21 mouse cellular contexts compared by ENCODE assay signal in genomic region chr11:86375086-86375485, GRCm38 (mm10). TPM values are rescaled to one million over a fixed set of nuclear protein-coding genes. Genes with fewer than 3 reads are reported as not detected.
DNase-seq lines count a peak whose midpoint lies in the region; ATAC-seq lines count a peak whose summit lies in the region.
"Had no signal": no experiment of that assay in that cellular context is flagged by ENCODE, and none has a peak within 500 bp of the region (broad histone marks: within the 10 kb centered on the region; RNA-seq: fewer than 3 reads in every experiment).

No protein-coding gene starts in this region.

- no peak overlapping the region for H3K9ac ChIP-seq in heart, embryonic 11.5 days (ENCODE audit: low read depth, low read length)
- no peak overlapping the region for H3K9ac ChIP-seq in intestine, embryonic 16.5 days (ENCODE audit: low read depth, low read length)
- no peak overlapping the region for H3K9ac ChIP-seq in intestine, embryonic 15.5 days
- no peak overlapping the region for H3K9ac ChIP-seq in midbrain, embryonic 11.5 days (ENCODE audit: low read length)
- no peak overlapping the region for H3K9ac ChIP-seq in midbrain, embryonic 13.5 days (replicated peaks)

- no peak overlapping the region for H3K27ac ChIP-seq in heart, embryonic 10.5 days
- no peak overlapping the region for H3K27ac ChIP-seq in heart, embryonic 11.5 days (ENCODE audit: low read depth, low read length)
- H3K27ac ChIP-seq in intestine, embryonic 16.5 days (ENCODE audit: low read length), result peak overlapping the region; percentile 8; the same call in 1 of the 2 replicates
- H3K27ac ChIP-seq in intestine, embryonic 15.5 days, result no peak overlapping the region
- no peak overlapping the region for H3K27ac ChIP-seq in midbrain, embryonic 11.5 days (ENCODE audit: low read depth, low read length)
- H3K27ac ChIP-seq in midbrain, embryonic 13.5 days, result no peak overlapping the region

- 85% methylated on average over 6 of the region's 6 CpGs for WGBS in heart, embryonic 10.5 days
- 78% methylated on average over 6 of the region's 6 CpGs for WGBS in heart, embryonic 11.5 days (ENCODE audit: insufficient replicate concordance)
- WGBS in intestine, embryonic 16.5 days, result 81% methylated on average over 6 of the region's 6 CpGs
- WGBS in intestine, embryonic 15.5 days, result 77% methylated on average over 6 of the region's 6 CpGs
- WGBS in midbrain, embryonic 11.5 days, result 88% methylated on average over 6 of the region's 6 CpGs
- 94% methylated on average over 6 of the region's 6 CpGs for WGBS in midbrain, embryonic 13.5 days

- no peaks in the 10 kb centered on the region for H3K9me3 ChIP-seq in heart, embryonic 10.5 days
- H3K9me3 ChIP-seq in heart, embryonic 11.5 days (replicated peaks; ENCODE audit: control insufficient read depth, low read length), result no peaks in the 10 kb centered on the region
- no peaks in the 10 kb centered on the region for H3K9me3 ChIP-seq in intestine, embryonic 16.5 days (ENCODE audit: control insufficient read depth, low read length)
- no peaks in the 10 kb centered on the region for H3K9me3 ChIP-seq in intestine, embryonic 15.5 days
- no peaks in the 10 kb centered on the region for H3K9me3 ChIP-seq in midbrain, embryonic 11.5 days (ENCODE audit: control insufficient read depth, low read length)
- H3K9me3 ChIP-seq in midbrain, embryonic 13.5 days, result no peaks in the 10 kb centered on the region
- H3K9me3 ChIP-seq: G1E had no signal

- ATAC-seq in heart, embryonic 11.5 days (replicated peaks; ENCODE audit: insufficient number of reproducible peaks, low FRiP score, low TSS enrichment), result no peak
- ATAC-seq in intestine, embryonic 16.5 days, result no peak
- ATAC-seq in intestine, embryonic 15.5 days, result no peak
- no peak for ATAC-seq in midbrain, embryonic 11.5 days (ENCODE audit: low FRiP score)
- no peak for ATAC-seq in midbrain, embryonic 13.5 days
- ATAC-seq: activated CD4-positive, CD25-positive, alpha-beta regulatory T cell, adult 4 months; CD4-positive, CD25-positive, alpha-beta regulatory T cell, adult 4 months; Patski had no signal

- H3K4me2 ChIP-seq in heart, embryonic 11.5 days, result no peak overlapping the region
- no peak overlapping the region for H3K4me2 ChIP-seq in intestine, embryonic 16.5 days (ENCODE audit: low read depth, low read length)
- no peak overlapping the region for H3K4me2 ChIP-seq in intestine, embryonic 15.5 days (replicated peaks)
- H3K4me2 ChIP-seq in midbrain, embryonic 11.5 days, result no peak overlapping the region
- no peak overlapping the region for H3K4me2 ChIP-seq in midbrain, embryonic 13.5 days (replicated peaks)

- no peaks in the 10 kb centered on the region for H3K4me1 ChIP-seq in heart, embryonic 10.5 days
- no peaks in the 10 kb centered on the region for H3K4me1 ChIP-seq in heart, embryonic 11.5 days (ENCODE audit: control insufficient read depth, insufficient read depth, low read length)
- peaks cover 14% of the 10 kb centered on the region for H3K4me1 ChIP-seq in intestine, embryonic 16.5 days (ENCODE audit: control insufficient read depth, insufficient read depth, low read length)
- 0 out of 2 replicates have a peak, but pooled peaks cover 8% of the 10 kb centered on the region for H3K4me1 ChIP-seq in intestine, embryonic 15.5 days (replicated peaks)
- H3K4me1 ChIP-seq in midbrain, embryonic 11.5 days (ENCODE audit: control insufficient read depth, insufficient read depth, low read length), result no peaks in the 10 kb centered on the region
- no peaks in the 10 kb centered on the region for H3K4me1 ChIP-seq in midbrain, embryonic 13.5 days (replicated peaks)

- peak; percentile 62 for DNase-seq in heart, adult 11 months
- no peak for DNase-seq in heart, adult 8-10 months (ENCODE audit: low spot score)
- peak; percentile 39 for DNase-seq in heart, embryonic 10.5 days (ENCODE audit: low spot score)
- peak; percentile 67 for DNase-seq in midbrain, embryonic 11.5 days (ENCODE audit: low spot score, missing footprints)
- DNase-seq: adrenal gland, adult 2 months; adrenal gland, adult 8-10 months; adrenal gland, postnatal 10 days; adrenal gland, postnatal 14 days; adrenal gland, postnatal 25 days; adrenal gland, postnatal 36 days; B cell, adult 2 months; cerebellum, adult 11 months; cerebellum, adult 11-12 months had no signal

- H3K4me3 ChIP-seq in heart, embryonic 10.5 days, result no peak overlapping the region
- no peak overlapping the region for H3K4me3 ChIP-seq in heart, embryonic 11.5 days (ENCODE audit: low read depth, low read length)
- no peak overlapping the region for H3K4me3 ChIP-seq in intestine, embryonic 16.5 days (ENCODE audit: low read length)
- H3K4me3 ChIP-seq in intestine, embryonic 15.5 days (replicated peaks), result no peak overlapping the region
- H3K4me3 ChIP-seq in midbrain, embryonic 11.5 days (ENCODE audit: low read depth, low read length), result no peak overlapping the region
- no peak overlapping the region for H3K4me3 ChIP-seq in midbrain, embryonic 13.5 days (replicated peaks)

- no peaks in the 10 kb centered on the region for H3K36me3 ChIP-seq in heart, embryonic 10.5 days
- no peaks in the 10 kb centered on the region for H3K36me3 ChIP-seq in heart, embryonic 11.5 days (ENCODE audit: control insufficient read depth, insufficient read depth, low read length)
- no peaks in the 10 kb centered on the region for H3K36me3 ChIP-seq in intestine, embryonic 16.5 days (ENCODE audit: control insufficient read depth, insufficient read depth, low read length)
- no peaks in the 10 kb centered on the region for H3K36me3 ChIP-seq in intestine, embryonic 15.5 days
- H3K36me3 ChIP-seq in midbrain, embryonic 11.5 days (ENCODE audit: control insufficient read depth, insufficient read depth, low read length), result no peaks in the 10 kb centered on the region
- H3K36me3 ChIP-seq in midbrain, embryonic 13.5 days, result no peaks in the 10 kb centered on the region
- H3K36me3 ChIP-seq: G1E had no signal

- H3K27me3 ChIP-seq in heart, embryonic 10.5 days (ENCODE audit: insufficient read depth, poor library complexity, severe bottlenecking), result no peaks in the 10 kb centered on the region
- H3K27me3 ChIP-seq in heart, embryonic 11.5 days (ENCODE audit: control insufficient read depth, insufficient read depth, low read length), result no peaks in the 10 kb centered on the region
- H3K27me3 ChIP-seq in intestine, embryonic 16.5 days (replicated peaks; ENCODE audit: control insufficient read depth, insufficient read depth, low read length), result no peaks in the 10 kb centered on the region
- H3K27me3 ChIP-seq in intestine, embryonic 15.5 days (replicated peaks), result no peaks in the 10 kb centered on the region
- no peaks in the 10 kb centered on the region for H3K27me3 ChIP-seq in midbrain, embryonic 11.5 days (ENCODE audit: control insufficient read depth, insufficient read depth, low read length)
- no peaks in the 10 kb centered on the region for H3K27me3 ChIP-seq in midbrain, embryonic 13.5 days
- H3K27me3 ChIP-seq: Patski had no signal

RNA-seq across cellular contexts. Expression of gene Med13, which starts 17.7 kb away (rescaled TPM):
- 10 to 100 TPM; 28.7 to 42.4 (median 33.7) TPM for total RNA-seq in heart, adult 8-10 months (2022)
- polyA plus RNA-seq in heart, embryonic 10.5 days (2016; fragmentation: Nextera tagmentation; extraction: Ambion mirVana), result 4.1 and 7.5 TPM in 2 replicates
- 9.6 and 10.3 TPM in 2 replicates for polyA plus RNA-seq in heart, embryonic 11.5 days (2014; fragmentation: Nextera tagmentation; extraction: Ambion mirVana)
- 5.8 and 5.9 TPM in 2 replicates for polyA plus RNA-seq in intestine, embryonic 16.5 days (2015; fragmentation: Nextera tagmentation; extraction: Ambion mirVana)
- 7.0 and 9.0 TPM in 2 replicates for polyA plus RNA-seq in intestine, embryonic 15.5 days (2015; fragmentation: Nextera tagmentation; extraction: Ambion mirVana)
- polyA plus RNA-seq in midbrain, embryonic 11.5 days (2014; fragmentation: Nextera tagmentation; extraction: Ambion mirVana), result 13.2 and 14.7 TPM in 2 replicates
- polyA plus RNA-seq in midbrain, embryonic 13.5 days (2015; fragmentation: Nextera tagmentation; extraction: Ambion mirVana), result 10.0 and 11.3 TPM in 2 replicates
